ENCODE assay signal across 19 mouse cellular contexts in genomic region chr7:130309180-130309579, GRCm38 (mm10).
"Had no signal": no experiment of that assay in that cellular context is flagged by ENCODE, and none has a peak within 500 bp of the region (broad histone marks: within the 10 kb centered on the region; RNA-seq: fewer than 3 reads in every experiment).

No protein-coding gene starts in this region.

- H3K4me3 ChIP-seq: midbrain, embryonic 10.5 days; midbrain, embryonic 12.5 days; myocyte; neural tube, embryonic 13.5 days; neural tube, embryonic 15.5 days had no signal

- H3K27me3 ChIP-seq: neural tube, embryonic 13.5 days; neural tube, embryonic 15.5 days had no signal

- DNase-seq: lung, adult 18-20 months; lung, embryonic 14.5 days; lung, postnatal 10 days; lung, postnatal 4 days; midbrain, embryonic 14.5 days; retina, postnatal 1 day; right cerebral cortex, adult 18-20 months; right cerebral cortex, postnatal 25 days; right cerebral cortex, postnatal 4 days; spleen, adult 18-20 months; thymus, adult 2 months; thymus, postnatal 14 days; thymus, postnatal 36 days had no signal

- H3K9ac ChIP-seq: lung, embryonic 14.5 days; midbrain, embryonic 12.5 days; neural tube, embryonic 13.5 days; neural tube, embryonic 15.5 days had no signal

- H3K4me1 ChIP-seq: midbrain, embryonic 12.5 days; neural tube, embryonic 13.5 days had no signal

- H3K36me3 ChIP-seq: midbrain, embryonic 10.5 days; midbrain, embryonic 12.5 days; neural tube, embryonic 13.5 days; neural tube, embryonic 15.5 days had no signal

- H3K27ac ChIP-seq: midbrain, embryonic 10.5 days; midbrain, embryonic 12.5 days; neural tube, embryonic 13.5 days; neural tube, embryonic 15.5 days had no signal

- H3K4me2 ChIP-seq: lung, embryonic 14.5 days; midbrain, embryonic 12.5 days; neural tube, embryonic 13.5 days; neural tube, embryonic 15.5 days had no signal

- H3K9me3 ChIP-seq: midbrain, embryonic 10.5 days; midbrain, embryonic 12.5 days; neural tube, embryonic 13.5 days; neural tube, embryonic 15.5 days had no signal

- ATAC-seq: midbrain, embryonic 16.5 days had no signal
